Mouse (Mus musculus): ENCODE measurements around the gene Olfr1329. TPM values are rescaled to one million over a fixed set of nuclear protein-coding genes. Genes with fewer than 3 reads are reported as not detected.
"Not testable (repeated sequence)": the region's sequence is repeated elsewhere in the genome, so short reads cannot be mapped to it uniquely, and the experiment has no call there.

Gene Olfr1329
- polyA plus RNA-seq (2016; fragmentation: Nextera tagmentation; extraction: Ambion mirVana), result not detected in 2 replicates

- not testable (repeated sequence) for ATAC-seq (ENCODE audit: insufficient number of reproducible peaks, low FRiP score); H3K4me1 ChIP-seq (replicated peaks); H3K27ac ChIP-seq (ENCODE audit: poor library complexity, severe bottlenecking); H3K4me2 ChIP-seq; H3K36me3 ChIP-seq; H3K4me3 ChIP-seq; H3K27me3 ChIP-seq (replicated peaks); H3K9me3 ChIP-seq (replicated peaks); H3K9ac ChIP-seq
- 42% methylated on average over 2 of the region's 2 CpGs for WGBS
Measured at GRCm38 (mm10) chr4:118917365-118917764, at the start of gene Olfr1329. TSS of gene Olfr1329 (minus strand) at chr4:118917465.

- Histone ChIP-seq H3K27ac (ENCODE audit: poor library complexity, severe bottlenecking) (no peak within 1 kb of the TSS), H3K9ac (no peak within 1 kb of the TSS), H3K27me3 (replicated peaks) (no peaks in the 10 kb centered on the region), H3K4me3 (no peak within 1 kb of the TSS), H3K36me3 (no peaks in the 10 kb centered on the region), H3K4me2 (no peak within 1 kb of the TSS), H3K9me3 (replicated peaks) (no peaks in the 10 kb centered on the region), H3K4me1 (replicated peaks) (no peaks in the 10 kb centered on the region)
- no peak for ATAC-seq (ENCODE audit: insufficient number of reproducible peaks, low FRiP score)
- WGBS, result 73% methylated on average over 2 of the region's 2 CpGs
Measured at GRCm38 (mm10) chr4:118961141-118961628, 43.9 kb upstream of the Olfr1329 start, which contains the start of gene Lao1. TSS of gene Lao1 (plus strand) at chr4:118961578.

- Histone ChIP-seq H3K4me1 (replicated peaks) (no peaks in the 10 kb centered on the region), H3K9me3 (replicated peaks) (no peaks in the 10 kb centered on the region), H3K4me2 (no peak overlapping the region), H3K4me3 (no peak overlapping the region), H3K27ac (ENCODE audit: poor library complexity, severe bottlenecking) (no peak overlapping the region), H3K36me3 (no peaks in the 10 kb centered on the region), H3K9ac (no peak overlapping the region), H3K27me3 (replicated peaks) (no peaks in the 10 kb centered on the region)
- no peak for ATAC-seq (ENCODE audit: insufficient number of reproducible peaks, low FRiP score)
- WGBS, result 75% methylated on average over 7 of the region's 7 CpGs
Measured at GRCm38 (mm10) chr4:118958812-118959211, 41.5 kb upstream of the Olfr1329 start.

- H3K4me3 ChIP-seq, result no peak within 1 kb of the TSS
- H3K27ac ChIP-seq (ENCODE audit: poor library complexity, severe bottlenecking), result no peak within 1 kb of the TSS
- no peak for ATAC-seq (ENCODE audit: insufficient number of reproducible peaks, low FRiP score)
- H3K36me3 ChIP-seq, result no peaks in the 10 kb centered on the region
- H3K9ac ChIP-seq, result no peak within 1 kb of the TSS
- no peaks in the 10 kb centered on the region for H3K9me3 ChIP-seq (replicated peaks)
- no peaks in the 10 kb centered on the region for H3K4me1 ChIP-seq (replicated peaks)
- WGBS, result 70% methylated on average over 2 of the region's 2 CpGs
- H3K4me2 ChIP-seq, result no peak within 1 kb of the TSS
- H3K27me3 ChIP-seq (replicated peaks), result no peaks in the 10 kb centered on the region
Measured at GRCm38 (mm10) chr4:118938512-118938911, 21.2 kb upstream of the Olfr1329 start, which contains the start of gene Olfr1328. TSS of gene Olfr1328 (minus strand) at chr4:118938612.

- not testable (repeated sequence) for ATAC-seq (ENCODE audit: insufficient number of reproducible peaks, low FRiP score); H3K27ac ChIP-seq (ENCODE audit: poor library complexity, severe bottlenecking); H3K9ac ChIP-seq; H3K27me3 ChIP-seq (replicated peaks); H3K4me3 ChIP-seq; H3K4me2 ChIP-seq; H3K36me3 ChIP-seq; H3K9me3 ChIP-seq (replicated peaks); H3K4me1 ChIP-seq (replicated peaks)
- 83% methylated on average over 3 of the region's 3 CpGs for WGBS
Measured at GRCm38 (mm10) chr4:118931326-118931725, 14.1 kb upstream of the Olfr1329 start.

- no peak for ATAC-seq (ENCODE audit: insufficient number of reproducible peaks, low FRiP score)
- Histone ChIP-seq H3K4me3 (no peak overlapping the region), H3K27ac (ENCODE audit: poor library complexity, severe bottlenecking) (no peak overlapping the region), H3K27me3 (replicated peaks) (no peaks in the 10 kb centered on the region), H3K9ac (no peak overlapping the region), H3K4me2 (no peak overlapping the region), H3K4me1 (replicated peaks) (no peaks in the 10 kb centered on the region), H3K9me3 (replicated peaks) (no peaks in the 10 kb centered on the region), H3K36me3 (no peaks in the 10 kb centered on the region)
- 68% methylated on average over 2 of the region's 2 CpGs for WGBS
Measured at GRCm38 (mm10) chr4:118901981-118902380, 15.3 kb downstream of the Olfr1329 start.

GRCm38 (mm10) chr4:118888297-118888696 is 29.0 kb downstream of the Olfr1329 start, which contains the start of gene Olfr1330:
TSS of gene Olfr1330 (plus strand) at chr4:118888597.
- 91% methylated on average over 1 of the region's 1 CpGs for WGBS
- ATAC-seq (ENCODE audit: insufficient number of reproducible peaks, low FRiP score), result no peak

GRCm38 (mm10) chr4:118867566-118867965 is 49.7 kb downstream of the Olfr1329 start:
- Histone ChIP-seq H3K4me2 (no peak overlapping the region), H3K9ac (no peak overlapping the region), H3K4me1 (replicated peaks) (peaks cover 11% of the 10 kb centered on the region), H3K36me3 (no peaks in the 10 kb centered on the region), H3K4me3 (no peak overlapping the region), H3K27me3 (replicated peaks) (no peaks in the 10 kb centered on the region), H3K9me3 (replicated peaks) (no peaks in the 10 kb centered on the region), H3K27ac (ENCODE audit: poor library complexity, severe bottlenecking) (no peak overlapping the region)
- ATAC-seq (ENCODE audit: insufficient number of reproducible peaks, low FRiP score), result peak; percentile 29; the same call in 1 of the 2 replicates

More at GRCm38 (mm10) chr4:118888297-118888696, 29.0 kb downstream of the Olfr1329 start, which contains the start of gene Olfr1330:
- Histone ChIP-seq H3K27ac (ENCODE audit: poor library complexity, severe bottlenecking) (no peak within 1 kb of the TSS), H3K36me3 (no peaks in the 10 kb centered on the region), H3K4me3 (no peak within 1 kb of the TSS), H3K27me3 (replicated peaks) (no peaks in the 10 kb centered on the region), H3K4me1 (replicated peaks) (no peaks in the 10 kb centered on the region), H3K9me3 (replicated peaks) (no peaks in the 10 kb centered on the region), H3K4me2 (no peak within 1 kb of the TSS), H3K9ac (no peak within 1 kb of the TSS)

Other genes with a start within 250 kb of the Olfr1329 start
- not detected in 2 replicates for gene Olfr1342, start 224.7 kb downstream of the Olfr1329 start, polyA plus RNA-seq (2016; fragmentation: Nextera tagmentation; extraction: Ambion mirVana)
- gene Olfr1341, start 213.9 kb downstream of the Olfr1329 start, polyA plus RNA-seq (2016; fragmentation: Nextera tagmentation; extraction: Ambion mirVana), result not detected in 2 replicates
- gene Olfr1340, start 197.3 kb downstream of the Olfr1329 start, polyA plus RNA-seq (2016; fragmentation: Nextera tagmentation; extraction: Ambion mirVana), result not detected in 2 replicates
- not detected in 2 replicates for gene Olfr1339, start 185.3 kb downstream of the Olfr1329 start, polyA plus RNA-seq (2016; fragmentation: Nextera tagmentation; extraction: Ambion mirVana)
- gene Olfr1338, start 158.7 kb downstream of the Olfr1329 start, polyA plus RNA-seq (2016; fragmentation: Nextera tagmentation; extraction: Ambion mirVana), result not detected in 2 replicates
- not detected in 2 replicates for gene Olfr1337, start 134.9 kb downstream of the Olfr1329 start, polyA plus RNA-seq (2016; fragmentation: Nextera tagmentation; extraction: Ambion mirVana)
- gene Olfr1335, start 107.5 kb downstream of the Olfr1329 start, polyA plus RNA-seq (2016; fragmentation: Nextera tagmentation; extraction: Ambion mirVana), result not detected in 2 replicates
- not detected in 2 replicates for gene Olfr1333, start 81.2 kb downstream of the Olfr1329 start, polyA plus RNA-seq (2016; fragmentation: Nextera tagmentation; extraction: Ambion mirVana)
- gene Olfr1331, start 52.8 kb downstream of the Olfr1329 start, polyA plus RNA-seq (2016; fragmentation: Nextera tagmentation; extraction: Ambion mirVana), result not detected in 2 replicates
- gene Olfr1330, start 28.9 kb downstream of the Olfr1329 start, polyA plus RNA-seq (2016; fragmentation: Nextera tagmentation; extraction: Ambion mirVana), result 0.05 and 0.09 TPM in 2 replicates
- gene Olfr1328, start 21.1 kb upstream of the Olfr1329 start, polyA plus RNA-seq (2016; fragmentation: Nextera tagmentation; extraction: Ambion mirVana), result not detected in 2 replicates
- not detected in 2 replicates for gene Lao1, start 44.1 kb upstream of the Olfr1329 start, polyA plus RNA-seq (2016; fragmentation: Nextera tagmentation; extraction: Ambion mirVana)
- gene Slc2a1, start 191.2 kb upstream of the Olfr1329 start, polyA plus RNA-seq (2016; fragmentation: Nextera tagmentation; extraction: Ambion mirVana), result 330 and 331 TPM in 2 replicates